Mouse (Mus musculus) granulocyte monocyte progenitor cell, adult 5-6 weeks (primary cell): Measurements from ENCODE around the gene Gli1. TPM values are rescaled to one million over a fixed set of nuclear protein-coding genes. Genes with fewer than 3 reads are reported as not detected.

Experiments
- ATAC-seq: replicated peaks from 2 replicates; pipeline ENCODE4 v1.8.0; 2016; ENCODE audit warnings: mild to moderate bottlenecking, moderate TSS enrichment, inconsistent platforms; ENCODE audit not compliant: poor library complexity, severe bottlenecking
- total RNA-seq, 2 experiments: library from RNA; stranded (forward) in 1 of 2; stranded (reverse) in 1 of 2; fragments of 200-712, 200-1000 nt in 1 of 2; fragments of >200 nt in 1 of 2; fragmentation: Nextera tagmentation in 1 of 2; gene quantifications; 2 replicates each; pipeline ENCODE4 v1.2.3; 2014 to 2017

Gene Gli1
- total RNA-seq, 2 experiments from 2014 or later = not detected

DNA sequence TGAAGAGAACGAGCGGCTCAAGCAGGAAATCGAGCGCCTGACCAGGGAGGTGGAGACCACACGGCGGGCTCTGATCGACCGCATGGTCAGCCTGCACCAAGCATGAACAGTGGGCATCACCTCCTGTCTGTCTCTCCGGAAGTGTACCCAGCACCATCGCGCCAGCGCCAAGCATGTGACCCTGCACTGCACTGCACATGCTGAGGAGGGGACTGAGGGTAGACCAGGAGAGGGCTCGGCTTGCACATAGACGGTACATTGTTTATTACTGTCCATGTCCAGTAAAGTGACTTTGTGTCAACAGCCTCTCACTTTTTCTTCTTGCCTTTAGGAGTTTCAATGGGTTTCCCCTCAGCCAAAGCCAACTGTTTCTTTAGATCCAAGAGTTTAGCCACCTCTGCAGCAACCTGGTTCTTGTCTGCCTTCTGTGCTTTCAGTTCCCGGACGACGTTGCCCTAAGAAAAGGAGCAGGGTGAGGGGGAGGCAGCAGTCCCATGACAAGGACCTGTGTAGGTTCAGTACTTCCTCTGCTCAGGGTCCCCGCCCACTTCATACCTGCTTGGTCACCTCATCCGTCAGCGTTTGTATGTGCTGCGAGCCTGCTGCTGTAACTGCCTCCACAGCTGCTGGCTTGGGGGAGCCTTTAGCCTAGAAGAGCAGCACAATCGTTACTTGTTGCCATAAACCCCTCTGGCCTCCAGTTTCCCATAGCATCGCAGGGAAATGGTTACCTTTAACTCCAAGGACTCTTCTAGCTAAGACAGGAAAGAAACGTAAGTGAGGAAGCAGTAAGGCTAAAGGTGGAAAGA, 45.6 kb downstream of the Gli1 start:
- ATAC-seq = no peak

GRCm38 (mm10) chr10:127294895-127295510, 46.8 kb downstream of the Gli1 start:
- no peak for ATAC-seq

GRCm38 (mm10) chr10:127293590-127294113, 48.1 kb downstream of the Gli1 start:
- ATAC-seq = no peak

- no peak for ATAC-seq
Observed at GRCm38 (mm10) chr10:127292987-127293538, 48.7 kb downstream of the Gli1 start.

DNA sequence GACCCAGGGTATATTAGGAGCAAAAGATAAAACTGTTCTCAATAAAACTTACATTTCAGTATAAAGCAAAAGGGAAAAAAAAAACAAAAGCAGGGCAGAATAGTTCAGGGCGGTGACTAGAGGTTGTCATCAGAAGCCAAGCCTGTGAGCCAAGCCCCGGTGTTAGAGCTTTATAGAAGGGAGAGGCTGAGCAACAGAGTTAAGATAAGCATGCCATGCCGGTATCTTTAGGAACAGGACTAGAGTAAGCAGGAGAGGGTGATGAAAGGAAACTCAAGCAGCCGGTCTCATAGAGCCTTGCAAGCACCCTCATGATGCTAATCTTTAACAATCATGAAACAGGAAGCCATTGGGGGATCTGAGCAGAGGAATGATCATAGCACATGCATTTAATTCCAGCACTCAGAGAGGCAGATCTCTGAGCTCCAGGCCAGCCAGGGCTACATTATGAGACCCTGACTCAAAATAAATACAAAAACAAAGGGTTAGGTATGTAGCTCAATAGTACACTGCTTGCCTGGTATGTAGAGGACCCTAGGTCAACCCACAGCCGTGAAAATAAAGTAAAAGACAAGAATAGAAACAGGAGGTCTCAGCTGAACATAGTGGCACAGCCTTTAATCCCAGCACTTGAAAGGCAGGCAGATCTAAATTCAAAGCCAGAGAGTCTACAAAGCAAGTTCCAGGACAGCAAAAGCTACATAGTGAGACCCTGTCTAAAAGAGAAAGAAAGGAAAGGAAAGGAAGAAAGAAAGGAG, 49.7 kb downstream of the Gli1 start:
- ATAC-seq = no peak

- no peak; the same call in 1 of the 2 replicates for ATAC-seq
Observed at GRCm38 (mm10) chr10:127290930-127291880, 50.6 kb downstream of the Gli1 start.

DNA sequence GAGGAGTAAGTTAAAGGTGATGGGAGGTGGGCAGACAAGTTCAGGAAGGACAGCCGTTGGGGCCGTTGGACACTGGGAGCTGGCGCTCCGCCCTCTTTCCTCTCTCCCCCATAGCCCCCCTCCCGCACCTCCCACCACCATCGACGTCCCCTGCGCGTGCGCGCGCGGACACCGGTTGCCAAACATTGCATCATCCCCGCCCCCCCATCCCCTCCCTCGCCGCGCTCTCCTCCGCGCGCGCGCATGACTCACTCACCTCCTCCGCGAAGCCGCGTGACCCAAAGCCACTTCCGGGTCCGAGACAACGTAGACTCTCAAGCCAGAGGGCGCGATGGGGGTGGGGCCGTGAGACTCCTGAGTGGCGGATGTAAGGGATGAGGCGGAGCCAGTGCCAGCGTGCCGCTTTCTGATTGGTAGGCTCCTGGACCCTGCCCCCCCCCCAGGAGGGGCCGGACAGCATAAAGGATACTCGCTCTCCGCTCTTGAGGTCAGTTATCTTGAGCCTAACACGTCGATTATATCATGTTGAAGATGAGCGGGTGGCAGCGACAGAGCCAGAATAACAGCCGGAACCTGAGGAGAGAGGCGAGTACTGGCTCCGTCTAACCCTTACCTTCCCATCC, 51.4 kb downstream of the Gli1 start:
- peak; percentile 60 for ATAC-seq

DNA sequence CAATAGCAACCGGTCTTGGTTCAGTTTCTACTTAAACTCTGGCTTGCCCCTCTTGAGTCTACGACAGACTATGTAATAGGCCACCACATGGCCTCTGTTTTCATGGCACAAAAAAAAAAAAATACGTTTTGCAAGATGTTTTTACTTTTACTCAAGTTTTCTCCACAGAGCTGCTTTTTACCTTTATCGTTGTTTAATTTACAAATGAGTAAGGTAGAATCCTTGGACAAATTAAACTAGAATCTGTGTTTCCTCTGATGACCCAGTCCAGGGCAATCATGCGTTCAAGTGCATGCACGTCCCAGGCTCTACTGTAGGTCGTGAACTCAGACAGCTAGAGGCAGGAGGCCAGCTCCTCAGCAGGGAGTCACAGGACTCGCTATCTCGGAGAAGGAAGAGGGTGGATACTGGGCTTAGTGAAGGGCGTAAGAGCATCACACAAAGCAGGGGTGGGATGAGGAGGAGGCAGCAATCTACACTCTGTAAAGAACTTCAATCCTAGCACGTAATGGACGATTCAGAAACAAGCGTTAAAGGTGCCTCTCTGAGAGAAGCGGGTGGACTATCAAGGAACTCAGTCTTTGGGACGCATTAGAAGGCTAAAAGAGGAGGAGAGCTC, 52.1 kb downstream of the Gli1 start:
- no peak for ATAC-seq

DNA sequence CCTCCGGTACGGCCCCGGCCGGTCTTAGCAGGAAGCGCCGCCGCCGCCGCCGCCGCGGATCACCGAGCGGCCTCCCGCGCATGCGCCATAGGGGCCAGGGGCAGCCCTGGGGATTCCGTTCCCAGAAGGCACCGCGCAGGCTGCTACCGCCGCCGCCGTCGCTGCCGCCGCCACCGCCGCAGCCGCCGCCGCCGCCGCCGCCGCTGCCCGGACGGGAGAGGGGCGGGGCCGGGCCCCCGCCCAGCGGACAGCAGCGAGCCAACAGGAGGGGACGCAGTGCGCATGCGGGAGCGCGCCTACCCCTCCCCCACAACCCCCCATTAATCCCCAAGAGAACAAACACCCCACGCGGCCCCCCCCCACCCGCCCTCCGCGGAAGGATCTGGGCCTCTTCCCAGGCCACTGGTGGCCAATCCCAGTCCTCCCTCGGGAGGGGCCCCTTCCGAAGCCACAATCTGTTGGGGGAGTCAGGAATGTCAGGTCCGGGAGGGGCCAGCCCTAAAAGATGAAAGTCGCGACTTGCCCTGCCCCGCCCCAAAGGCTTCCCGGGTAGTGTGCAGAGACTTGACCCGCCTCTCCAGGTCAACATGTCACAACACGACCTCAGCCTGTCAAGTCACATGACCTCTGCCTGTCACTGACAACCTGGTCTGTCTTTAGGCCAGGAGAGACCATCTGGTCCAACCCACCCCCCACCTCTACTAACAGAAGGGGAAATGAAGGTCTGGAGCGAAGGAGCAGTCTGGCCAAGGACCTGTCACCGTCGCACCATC, 52.8 kb downstream of the Gli1 start, which contains the start of gene Mbd6:
Gene Mbd6, minus strand, starts transcription at position 219 of the 773 bp plus-strand sequence.
- peak; percentile 38 for ATAC-seq

DNA sequence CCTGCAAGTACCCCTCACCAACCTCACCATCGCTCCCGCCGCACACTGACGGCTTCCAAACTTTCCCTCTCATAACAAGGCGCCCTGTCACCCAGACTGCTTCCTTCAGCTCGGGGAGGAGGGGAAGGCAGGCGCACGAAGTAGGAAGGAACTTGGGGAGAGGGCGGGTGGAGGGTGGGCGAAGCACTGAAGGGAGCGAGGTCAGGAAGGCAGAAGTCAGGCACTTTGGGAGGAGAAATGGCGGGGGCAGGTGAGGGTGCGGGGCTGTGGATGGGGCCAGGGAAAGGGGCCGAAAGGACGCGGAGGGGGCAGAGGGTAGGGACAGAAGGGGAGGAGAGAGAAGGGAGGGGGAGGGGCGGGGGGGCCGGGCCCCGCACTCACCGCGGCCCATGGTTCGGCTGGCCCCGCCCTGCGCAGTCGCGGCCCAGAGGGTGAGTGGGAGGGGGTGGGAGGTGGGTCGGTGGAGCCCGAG, 53.4 kb downstream of the Gli1 start:
- ATAC-seq = 0 out of 2 replicates have a peak, but pooled peaks have one; percentile 0

DNA sequence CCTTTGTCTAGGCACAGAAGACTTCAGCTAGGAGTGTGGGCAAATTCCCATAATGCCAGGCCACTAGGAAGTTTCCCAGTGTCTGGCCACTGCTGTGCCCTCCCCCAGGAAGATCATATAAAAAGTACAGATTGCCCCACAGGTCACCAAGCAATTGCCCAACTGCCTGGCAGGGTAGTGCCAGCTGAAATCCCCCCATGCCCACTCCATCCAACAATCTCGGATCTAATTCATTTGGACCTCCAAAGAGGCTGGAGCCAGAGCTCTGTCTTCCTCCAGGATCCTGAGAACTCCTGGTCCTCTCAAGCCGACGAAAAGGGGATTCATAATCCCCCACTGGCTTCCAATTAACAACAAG, 53.9 kb downstream of the Gli1 start:
- no peak for ATAC-seq

GRCm38 (mm10) chr10:127287271-127287935, 54.4 kb downstream of the Gli1 start:
- ATAC-seq = no peak

DNA sequence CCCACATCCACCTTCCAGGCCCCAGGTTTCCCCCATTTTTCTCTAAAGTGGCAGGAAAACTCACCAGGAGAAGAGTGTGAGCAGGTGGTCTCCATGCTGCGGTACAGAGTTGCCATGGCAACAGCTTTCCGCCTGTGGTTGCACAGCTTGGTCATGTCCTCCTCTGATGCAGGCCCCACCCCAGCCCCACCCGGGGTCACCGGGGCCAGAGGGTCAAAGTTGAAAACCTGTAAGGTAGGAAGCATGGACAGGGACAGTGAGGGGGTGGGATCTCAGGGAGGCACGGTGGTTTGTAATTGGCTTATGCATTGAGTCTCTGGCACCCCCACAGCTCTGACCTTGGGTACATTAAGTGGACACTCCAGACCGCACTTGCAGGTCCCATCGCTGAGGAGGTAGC, 55.0 kb downstream of the Gli1 start:
- no peak for ATAC-seq

GRCm38 (mm10) chr10:127286194-127286593, 55.6 kb downstream of the Gli1 start:
- no peak for ATAC-seq

DNA sequence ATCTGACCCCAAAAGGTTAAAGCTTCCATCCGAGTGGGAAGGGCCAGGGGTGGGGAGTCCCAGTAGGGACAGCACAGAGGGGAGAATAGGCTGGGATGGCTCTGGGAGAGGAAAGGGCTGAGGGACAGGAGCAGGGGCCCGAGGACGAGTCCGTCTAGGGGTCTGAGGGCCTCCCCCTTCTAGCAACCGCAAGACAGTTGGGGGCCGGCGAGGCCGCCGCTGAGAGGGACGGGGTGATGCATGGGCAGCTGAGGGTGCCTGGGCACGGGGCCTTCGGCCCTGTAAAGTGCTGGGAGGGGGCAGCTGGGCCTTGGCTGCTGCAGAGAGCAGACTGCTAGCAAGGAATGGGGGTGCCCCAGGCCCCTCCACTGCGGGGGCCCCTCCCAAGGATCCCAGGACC, 56.1 kb downstream of the Gli1 start:
- no peak for ATAC-seq

DNA sequence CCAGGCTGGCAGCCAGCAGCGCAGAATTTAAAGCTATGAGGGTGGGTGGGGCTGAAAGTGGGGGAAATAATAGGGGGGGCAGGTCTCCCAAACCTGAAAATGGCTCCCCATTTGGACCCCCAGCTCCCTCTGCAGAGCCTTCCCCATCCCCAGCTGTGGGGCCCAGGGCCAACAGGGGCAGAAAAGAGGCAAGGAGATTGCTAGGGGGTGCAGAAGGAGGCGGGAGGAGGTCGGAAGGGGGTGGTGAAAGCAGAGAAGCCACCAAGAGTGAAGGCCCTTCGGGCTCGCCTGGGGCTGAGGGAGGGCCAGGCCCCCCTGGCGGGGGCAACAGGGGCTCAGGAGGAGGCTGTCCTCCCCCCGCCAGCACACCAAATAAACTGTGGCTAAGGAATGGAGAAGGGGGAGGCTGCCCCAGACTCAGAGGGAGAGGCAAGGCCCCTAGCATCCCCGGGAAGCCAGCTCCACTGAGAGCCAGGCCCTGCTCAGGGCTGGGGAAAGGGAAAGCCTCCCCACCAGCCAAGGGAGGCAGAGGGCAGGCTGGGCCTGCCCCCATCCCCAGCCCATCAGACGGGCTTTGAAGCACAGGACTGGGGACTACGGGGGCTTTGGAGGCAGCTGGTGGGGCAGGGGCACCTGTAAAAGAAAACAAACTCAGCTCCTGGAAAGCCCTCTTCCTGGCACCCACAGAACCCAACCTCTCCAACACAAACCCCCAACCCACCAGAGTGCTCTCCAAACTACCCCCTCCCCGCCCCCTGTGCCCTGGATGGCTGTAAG, 56.9 kb downstream of the Gli1 start:
- ATAC-seq = no peak
